Mouse (Mus musculus): Measurements from ENCODE around the gene Lrrc57. TPM values are rescaled to one million over a fixed set of nuclear protein-coding genes. Genes with fewer than 3 reads are reported as not detected.

Gene Lrrc57
- polyA plus RNA-seq, 1 experiment from 2014 or later = 25.4 TPM

DNA sequence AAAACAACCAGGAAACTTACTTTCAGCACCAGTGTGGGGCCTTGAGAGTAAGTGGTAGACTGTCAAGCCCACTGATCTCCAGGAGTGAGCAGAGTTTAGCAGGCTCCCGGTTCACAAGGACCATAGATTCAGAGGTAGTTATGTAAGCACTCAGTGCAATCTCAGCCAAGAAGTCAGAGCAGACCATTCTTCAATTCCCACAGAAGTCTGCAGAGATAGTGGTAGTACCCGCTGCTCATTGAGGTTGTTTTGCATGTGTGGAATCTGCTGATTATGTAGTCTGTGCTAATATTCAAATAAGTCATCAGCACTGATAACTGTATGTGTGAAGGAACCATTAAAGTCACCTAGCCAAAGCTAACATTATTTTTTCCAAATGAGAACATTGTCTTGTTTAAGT is 21.3 kb upstream of the Lrrc57 start:
- Histone ChIP-seq H3K4me2 (no peak overlapping the region), H3K27me3 (no peaks in the 10 kb centered on the region), H3K4me1 (peaks cover 3% of the 10 kb centered on the region; the same call in 1 of the 2 replicates), H3K27ac (no peak overlapping the region), H3K4me3 (no peak overlapping the region), H3K9ac (no peak overlapping the region), H3K36me3 (peaks cover 18% of the 10 kb centered on the region), H3K9me3 (no peaks in the 10 kb centered on the region)
- no peak for ATAC-seq (ENCODE audit: insufficient number of reproducible peaks, low FRiP score, low TSS enrichment, low read depth)
- 65% methylated on average over 2 of the region's 2 CpGs for WGBS

DNA sequence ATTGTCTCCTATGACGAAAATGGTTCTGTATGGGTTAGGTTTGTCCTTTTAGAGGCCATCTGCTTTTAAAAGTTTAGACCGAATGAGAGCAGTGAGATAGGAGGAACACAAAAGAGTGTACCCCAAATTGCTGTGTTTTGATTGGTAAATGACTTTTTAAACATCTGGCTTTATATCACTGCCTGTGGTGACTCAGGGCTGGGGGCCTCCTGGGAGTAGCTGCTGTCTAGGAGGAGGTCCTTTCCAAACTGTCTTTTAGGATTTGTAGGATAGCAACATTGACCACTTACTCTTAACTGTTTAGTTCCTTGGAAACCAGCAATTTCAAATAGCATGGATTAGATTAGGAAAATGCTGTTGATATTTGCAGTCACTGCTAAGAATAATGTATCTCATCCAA is 20.9 kb upstream of the Lrrc57 start:
- Histone ChIP-seq H3K9me3 (no peaks in the 10 kb centered on the region), H3K27ac (no peak overlapping the region), H3K36me3 (peaks cover 15% of the 10 kb centered on the region), H3K4me3 (no peak overlapping the region), H3K27me3 (no peaks in the 10 kb centered on the region), H3K9ac (no peak overlapping the region), H3K4me2 (peak overlapping the region; percentile 74), H3K4me1 (peaks cover 3% of the 10 kb centered on the region; the same call in 1 of the 2 replicates)
- no peak for ATAC-seq (ENCODE audit: insufficient number of reproducible peaks, low FRiP score, low TSS enrichment, low read depth)
- 72% methylated on average over 2 of the region's 2 CpGs for WGBS

DNA sequence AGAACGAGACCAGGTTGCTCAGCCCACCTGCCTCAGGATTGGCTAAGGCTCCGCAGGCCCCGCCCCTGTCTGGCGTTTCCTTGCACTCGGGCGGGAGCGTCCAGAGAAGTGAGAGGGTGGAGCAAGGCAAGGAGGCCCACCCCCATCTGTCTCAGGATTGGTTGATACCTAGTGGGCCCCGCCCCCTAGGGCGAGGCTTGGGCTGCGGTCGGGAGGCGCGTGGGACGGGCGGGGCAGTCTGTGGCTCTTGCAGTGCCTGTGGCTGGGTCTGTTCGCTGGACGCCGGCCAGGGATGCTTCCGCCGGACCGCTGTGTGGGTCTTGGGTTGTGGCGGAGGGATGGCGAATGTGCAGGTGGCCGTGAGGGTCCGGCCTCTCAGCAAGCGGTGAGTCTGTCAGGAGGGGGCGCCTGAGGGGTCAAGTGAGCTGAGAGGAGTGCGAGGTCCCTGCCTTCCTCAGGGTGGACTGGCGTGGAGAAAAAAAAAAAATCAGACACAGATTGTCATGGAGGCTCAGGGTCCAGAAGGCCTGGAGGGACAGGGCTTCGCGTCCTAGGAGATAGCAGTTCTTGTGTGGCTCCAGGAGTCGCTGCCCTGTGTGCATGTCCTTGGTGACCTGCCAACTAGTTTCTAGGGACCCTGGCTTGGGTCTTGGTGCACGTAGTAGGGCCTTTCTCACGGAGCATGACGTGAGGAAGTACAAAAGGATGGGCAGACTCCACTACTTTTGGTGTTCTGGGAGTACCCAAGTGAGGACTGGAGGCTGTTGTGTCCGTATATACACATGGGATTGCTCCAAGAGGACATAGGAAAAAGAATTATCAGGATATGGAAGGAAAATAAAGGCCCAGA is 19.8 kb upstream of the Lrrc57 start, which contains the start of gene Stard9:
Gene Stard9, plus strand, starts transcription at position 236 of the 850 bp plus-strand sequence.
- H3K4me1 ChIP-seq = peaks cover 3% of the 10 kb centered on the region; the same call in 1 of the 2 replicates
- WGBS = 2% methylated on average over 36 of the region's 36 CpGs
- peak within 1 kb of the TSS; percentile 54 for H3K9ac ChIP-seq
- H3K27ac ChIP-seq = peak within 1 kb of the TSS; percentile 59
- peak; percentile 100 for ATAC-seq (ENCODE audit: insufficient number of reproducible peaks, low FRiP score, low TSS enrichment, low read depth)
- peaks cover 7% of the 10 kb centered on the region; the same call in 1 of the 2 replicates for H3K36me3 ChIP-seq
- H3K4me2 ChIP-seq = peak within 1 kb of the TSS; percentile 74
- H3K27me3 ChIP-seq = no peaks in the 10 kb centered on the region
- peak within 1 kb of the TSS; percentile 64 for H3K4me3 ChIP-seq
- H3K9me3 ChIP-seq = no peaks in the 10 kb centered on the region

DNA sequence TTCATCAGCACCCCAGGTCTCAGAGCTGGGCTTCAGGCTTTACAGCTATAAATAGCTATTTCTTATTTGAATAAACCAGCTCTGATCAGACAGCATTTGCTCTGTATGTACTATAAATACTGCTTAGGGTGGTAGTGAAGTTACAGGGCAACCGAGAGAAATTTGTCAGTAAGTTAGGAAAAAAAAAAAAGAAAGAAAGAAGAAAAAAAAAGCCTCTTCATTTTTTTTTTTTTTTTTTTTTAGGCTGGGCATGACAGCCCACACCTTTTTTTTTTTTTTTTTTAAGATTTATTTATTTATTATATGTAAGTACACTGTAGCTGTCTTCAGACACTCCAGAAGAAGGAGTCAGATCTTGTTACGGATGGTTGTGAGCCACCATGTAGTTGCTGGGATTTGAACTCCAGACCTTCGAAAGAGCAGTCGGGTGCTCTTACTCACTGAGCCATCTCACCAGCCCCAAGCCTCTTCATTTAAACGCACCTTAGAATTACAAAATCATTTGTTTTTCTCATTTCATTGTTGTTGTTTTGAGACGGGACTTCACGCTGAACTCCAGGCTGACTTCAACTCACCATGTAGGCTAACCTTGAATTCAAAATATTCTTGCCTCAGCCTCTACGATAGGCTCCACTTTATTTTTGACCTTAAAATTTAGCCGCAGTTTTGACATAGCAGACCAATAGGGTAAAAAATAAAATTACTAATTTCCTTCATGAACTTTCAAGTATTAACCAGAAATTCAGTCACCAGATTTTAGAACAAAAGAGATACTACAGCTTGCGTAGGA is 19.0 kb upstream of the Lrrc57 start:
- peak overlapping the region; percentile 27; the same call in 1 of the 2 replicates for H3K27ac ChIP-seq
- peaks cover 7% of the 10 kb centered on the region; the same call in 1 of the 2 replicates for H3K36me3 ChIP-seq
- H3K4me3 ChIP-seq = peak overlapping the region; percentile 64
- H3K9ac ChIP-seq = peak overlapping the region; percentile 20; the same call in 1 of the 2 replicates
- ATAC-seq (ENCODE audit: insufficient number of reproducible peaks, low FRiP score, low TSS enrichment, low read depth) = no peak
- H3K27me3 ChIP-seq = no peaks in the 10 kb centered on the region
- no peaks in the 10 kb centered on the region for H3K9me3 ChIP-seq
- peak overlapping the region; percentile 74 for H3K4me2 ChIP-seq
- H3K4me1 ChIP-seq = peaks cover 3% of the 10 kb centered on the region; the same call in 1 of the 2 replicates
- 29% methylated on average over 10 of the region's 10 CpGs for WGBS

DNA sequence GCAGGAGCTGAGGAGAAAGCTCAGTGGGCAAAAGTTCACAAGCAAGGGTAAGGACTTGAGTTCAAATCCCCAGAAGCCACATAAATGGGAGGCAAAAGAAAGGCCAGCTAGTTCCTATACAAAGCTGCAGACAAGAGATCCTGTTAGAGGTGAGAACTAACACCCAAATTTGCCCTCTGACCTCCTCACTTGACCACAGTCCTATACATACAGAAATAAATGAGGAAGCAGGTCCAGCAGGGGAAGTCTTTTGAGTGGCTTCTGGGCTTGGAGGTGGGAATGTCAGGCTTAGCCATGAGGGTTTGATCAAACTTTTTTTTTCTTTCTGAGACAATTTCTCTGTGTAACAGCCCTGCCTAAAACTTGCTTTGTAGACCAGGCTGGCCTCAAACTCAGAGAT is 13.6 kb upstream of the Lrrc57 start:
- ATAC-seq (ENCODE audit: insufficient number of reproducible peaks, low FRiP score, low TSS enrichment, low read depth) = no peak
- no peaks in the 10 kb centered on the region for H3K27me3 ChIP-seq
- H3K27ac ChIP-seq = no peak overlapping the region
- no peaks in the 10 kb centered on the region for H3K9me3 ChIP-seq
- H3K4me1 ChIP-seq = no peaks in the 10 kb centered on the region
- H3K4me3 ChIP-seq = no peak overlapping the region
- no peak overlapping the region for H3K4me2 ChIP-seq
- H3K36me3 ChIP-seq = peaks cover 24% of the 10 kb centered on the region
- H3K9ac ChIP-seq = no peak overlapping the region

DNA sequence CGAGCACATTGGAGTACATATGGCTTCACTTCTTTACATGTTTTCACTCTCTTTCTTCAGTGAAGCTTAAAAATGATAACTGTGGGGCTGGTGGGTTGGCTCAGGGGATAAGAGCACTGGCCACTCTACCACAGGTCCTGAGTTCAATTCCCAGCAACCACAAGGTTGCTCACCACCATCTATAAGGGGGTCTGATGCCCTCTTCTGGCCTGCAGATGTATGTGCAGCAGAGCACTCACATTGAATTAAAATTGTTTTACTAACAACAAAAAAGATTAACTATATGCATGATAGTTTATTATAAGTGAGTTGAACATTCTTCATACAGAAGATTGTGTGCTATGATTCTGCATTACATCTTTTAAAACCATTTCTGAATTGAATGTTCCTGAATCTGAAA is 10.2 kb upstream of the Lrrc57 start:
- H3K4me3 ChIP-seq = no peak overlapping the region
- WGBS = 100% methylated on average over 1 of the region's 1 CpGs
- no peaks in the 10 kb centered on the region for H3K4me1 ChIP-seq
- H3K27me3 ChIP-seq = no peaks in the 10 kb centered on the region
- H3K27ac ChIP-seq = no peak overlapping the region
- no peak for ATAC-seq (ENCODE audit: insufficient number of reproducible peaks, low FRiP score, low TSS enrichment, low read depth)
- H3K4me2 ChIP-seq = no peak overlapping the region
- peaks cover 49% of the 10 kb centered on the region for H3K36me3 ChIP-seq
- H3K9me3 ChIP-seq = no peaks in the 10 kb centered on the region
- no peak overlapping the region for H3K9ac ChIP-seq

DNA sequence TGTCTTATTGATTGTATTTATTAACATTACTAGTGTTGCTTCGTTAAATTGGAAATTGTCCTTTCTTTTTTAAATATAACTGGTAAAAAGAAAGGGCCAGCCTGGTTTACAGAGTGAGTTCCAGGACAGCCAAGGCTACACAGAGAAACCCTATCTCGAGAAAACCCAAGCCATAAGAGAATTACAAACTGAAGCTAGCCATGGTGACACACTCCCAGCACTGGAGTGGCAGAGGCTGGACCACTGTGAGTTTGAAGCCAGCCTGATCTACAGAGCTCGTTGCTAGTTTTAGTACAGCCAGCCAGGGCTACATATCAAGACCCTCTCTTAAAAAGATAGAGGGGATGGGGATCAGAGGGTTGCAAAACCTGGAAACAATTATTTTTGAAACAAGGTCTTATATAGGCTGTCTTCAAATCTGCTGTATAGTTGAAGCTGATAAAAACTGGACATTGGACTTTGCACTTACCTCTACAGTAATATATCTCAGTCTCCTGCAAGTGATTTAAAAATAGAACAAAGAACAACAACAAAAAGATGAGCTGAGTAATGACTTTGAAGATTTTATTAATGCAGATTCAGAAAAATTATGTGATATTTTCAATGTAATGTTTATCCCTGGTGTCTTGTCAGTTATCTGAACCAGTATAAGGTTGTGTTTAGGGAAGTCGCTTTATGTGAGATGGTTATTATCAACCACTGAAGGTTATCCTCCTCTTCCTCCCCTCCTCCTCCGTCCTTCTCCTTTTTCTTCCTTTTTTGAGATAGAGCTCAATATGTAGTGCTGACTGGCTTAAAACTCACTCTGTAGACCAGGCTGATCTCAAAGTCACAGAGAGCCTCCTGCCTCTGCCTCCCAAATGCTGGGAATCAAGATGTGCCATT is 7.2 kb upstream of the Lrrc57 start:
- Histone ChIP-seq H3K27ac (no peak overlapping the region), H3K36me3 (peaks cover 57% of the 10 kb centered on the region), H3K9me3 (no peaks in the 10 kb centered on the region), H3K4me1 (no peaks in the 10 kb centered on the region), H3K4me3 (no peak overlapping the region), H3K4me2 (no peak overlapping the region), H3K27me3 (no peaks in the 10 kb centered on the region), H3K9ac (no peak overlapping the region)
- no peak for ATAC-seq (ENCODE audit: insufficient number of reproducible peaks, low FRiP score, low TSS enrichment, low read depth)
- WGBS = 92% methylated on average over 5 of the region's 5 CpGs

DNA sequence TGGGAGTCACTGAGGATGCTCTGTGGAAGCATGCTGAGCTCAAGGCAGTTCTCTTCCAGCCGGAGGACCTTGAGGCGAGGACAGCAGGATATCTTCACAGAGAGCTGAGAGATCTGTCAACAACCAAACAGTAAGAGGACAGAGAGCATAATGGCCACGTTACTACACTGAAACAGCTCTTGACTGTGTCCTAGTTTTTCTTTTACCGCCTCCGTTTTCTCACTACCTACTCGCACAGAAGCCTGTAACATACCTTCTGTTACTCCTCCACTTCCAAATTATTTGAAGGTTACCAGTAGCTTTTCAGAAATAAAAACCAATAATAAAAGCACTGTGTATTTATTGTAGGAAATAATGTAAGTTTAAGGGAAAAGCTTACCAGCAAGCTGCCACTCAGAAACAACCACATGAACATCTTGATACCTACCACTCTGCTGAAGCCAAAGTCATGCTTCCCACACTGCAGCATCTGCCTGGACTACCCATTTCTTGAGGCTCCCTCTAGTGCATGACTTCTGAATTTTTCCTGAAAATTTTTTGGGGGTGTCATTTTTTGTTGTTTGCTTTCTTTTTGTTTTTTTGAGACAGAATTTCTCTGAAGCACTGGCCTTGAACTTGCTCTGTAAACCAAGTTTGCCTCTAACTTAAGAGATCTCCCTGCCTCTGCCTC is 3.2 kb downstream of the Lrrc57 start:
- peaks cover 15% of the 10 kb centered on the region for H3K4me1 ChIP-seq
- 89% methylated on average over 6 of the region's 6 CpGs for WGBS
- ATAC-seq (ENCODE audit: insufficient number of reproducible peaks, low FRiP score, low TSS enrichment, low read depth) = no peak
- no peak overlapping the region for H3K4me2 ChIP-seq
- peaks cover 17% of the 10 kb centered on the region for H3K36me3 ChIP-seq
- H3K9ac ChIP-seq = no peak overlapping the region
- no peak overlapping the region for H3K4me3 ChIP-seq
- H3K27me3 ChIP-seq = no peaks in the 10 kb centered on the region
- no peak overlapping the region for H3K27ac ChIP-seq
- H3K9me3 ChIP-seq = no peaks in the 10 kb centered on the region

DNA sequence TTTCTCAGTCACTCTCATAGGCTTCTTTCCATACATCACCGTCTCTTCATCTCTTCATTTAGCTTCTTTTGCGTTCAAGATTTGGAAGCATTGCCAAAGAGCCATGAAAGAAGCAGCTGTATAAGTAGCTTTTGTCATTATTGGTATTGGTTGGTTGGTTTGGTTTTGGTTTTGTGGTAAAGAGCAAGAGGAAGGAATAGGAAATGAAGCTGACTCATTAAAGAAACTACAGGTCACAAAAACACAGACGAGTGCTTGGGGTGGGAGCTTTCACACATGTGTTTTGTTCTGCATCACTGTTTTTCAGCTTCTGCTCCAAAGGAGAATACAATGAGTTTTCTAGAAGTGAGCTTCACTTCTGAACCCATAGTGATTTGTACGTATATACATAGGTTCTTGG is 9.8 kb downstream of the Lrrc57 start:
- WGBS = 89% methylated on average over 4 of the region's 4 CpGs
- Histone ChIP-seq H3K4me1 (no peaks in the 10 kb centered on the region), H3K27me3 (no peaks in the 10 kb centered on the region), H3K4me3 (no peak overlapping the region), H3K9ac (no peak overlapping the region), H3K4me2 (no peak overlapping the region), H3K9me3 (no peaks in the 10 kb centered on the region), H3K36me3 (peaks cover 67% of the 10 kb centered on the region), H3K27ac (no peak overlapping the region)
- no peak for ATAC-seq (ENCODE audit: insufficient number of reproducible peaks, low FRiP score, low TSS enrichment, low read depth)

DNA sequence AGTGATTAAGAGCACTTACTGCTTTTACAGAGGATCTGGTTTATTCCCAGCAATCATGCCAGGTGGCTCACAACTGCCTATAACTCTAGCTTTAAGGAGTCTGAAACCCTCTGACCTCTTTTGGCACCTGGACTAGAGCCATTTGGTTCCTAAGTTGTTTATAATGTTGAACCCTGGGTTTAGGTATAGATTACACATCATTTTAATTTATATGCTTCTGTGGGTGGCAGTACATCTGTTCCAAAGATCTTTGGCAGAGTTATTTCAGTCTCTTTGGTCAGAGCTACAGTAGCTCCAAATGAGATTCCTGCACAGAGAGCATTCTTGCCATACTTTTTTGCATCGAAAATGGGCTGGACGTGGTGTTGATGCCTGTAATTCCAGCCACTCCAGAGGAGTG is 11.6 kb downstream of the Lrrc57 start:
- no peak overlapping the region for H3K4me2 ChIP-seq
- H3K36me3 ChIP-seq = peaks cover 64% of the 10 kb centered on the region
- H3K9me3 ChIP-seq = no peaks in the 10 kb centered on the region
- no peak overlapping the region for H3K9ac ChIP-seq
- WGBS = 83% methylated on average over 2 of the region's 2 CpGs
- no peaks in the 10 kb centered on the region for H3K4me1 ChIP-seq
- ATAC-seq (ENCODE audit: insufficient number of reproducible peaks, low FRiP score, low TSS enrichment, low read depth) = no peak
- H3K27me3 ChIP-seq = no peaks in the 10 kb centered on the region
- no peak overlapping the region for H3K4me3 ChIP-seq
- no peak overlapping the region for H3K27ac ChIP-seq

DNA sequence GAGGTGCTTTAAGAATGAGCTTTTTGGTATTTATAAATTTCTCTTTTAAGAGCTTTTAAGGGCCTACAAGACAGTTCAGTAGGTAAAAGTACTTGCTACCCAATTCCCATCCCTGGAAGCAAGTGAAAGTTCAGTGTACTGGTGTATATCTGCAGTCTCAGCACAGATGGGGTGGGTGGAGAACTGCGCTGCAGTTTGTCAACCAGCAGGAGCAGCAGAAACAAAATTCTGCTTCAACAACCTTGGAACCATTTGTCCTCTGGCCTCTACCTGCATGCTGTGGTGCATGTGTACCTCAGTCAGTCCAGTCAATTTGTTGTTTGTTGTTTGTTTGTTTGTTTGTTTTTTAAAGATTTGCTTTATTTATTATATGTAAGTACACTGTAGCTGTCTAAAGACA is 17.1 kb downstream of the Lrrc57 start:
- no peak overlapping the region for H3K4me3 ChIP-seq
- no peak for ATAC-seq (ENCODE audit: insufficient number of reproducible peaks, low FRiP score, low TSS enrichment, low read depth)
- no peak overlapping the region for H3K4me2 ChIP-seq
- WGBS = 82% methylated on average over 1 of the region's 1 CpGs
- H3K27ac ChIP-seq = no peak overlapping the region
- H3K9ac ChIP-seq = no peak overlapping the region
- no peaks in the 10 kb centered on the region for H3K9me3 ChIP-seq
- no peaks in the 10 kb centered on the region for H3K27me3 ChIP-seq
- H3K4me1 ChIP-seq = no peaks in the 10 kb centered on the region
- peaks cover 48% of the 10 kb centered on the region for H3K36me3 ChIP-seq
